Mouse (Mus musculus): Measurements from ENCODE around the gene Anxa4.

- TF ChIP-seq CTCF (IDR thresholded peaks at IDR 0.05; ENCODE audit: borderline replicate concordance, insufficient read depth, low read depth, low read length) (no peak), POLR2A (IDR thresholded peaks at IDR 0.05; ENCODE audit: borderline replicate concordance, insufficient read depth, low read length) (no peak)
Observed at GRCm38 (mm10) chr6:86823051-86823431, 29.7 kb upstream of the Anxa4 start.

Measured in cerebellum, adult 2 months (tissue).